Mouse (Mus musculus) cortical plate, adult 2 months (tissue): ENCODE data around the gene Wwtr1. TPM values are rescaled to one million over a fixed set of nuclear protein-coding genes. Genes with fewer than 3 reads are reported as not detected.

Experiments used
- H3K27ac ChIP-seq: fragments of 200-500 bp; 2 replicates; pipeline ENCODE4 v1.5.1; 2012; ENCODE audit warnings: low read length, control low read depth, inconsistent platforms; ENCODE audit not compliant: insufficient read depth
- H3K4me1 ChIP-seq: fragments of 200-500 bp; 2 replicates; pipeline ENCODE4 v1.6.1; 2011; ENCODE audit warnings: low read length; ENCODE audit not compliant: control insufficient read depth, insufficient read depth
- H3K4me3 ChIP-seq: fragments of 200-500 bp; 2 replicates; pipeline ENCODE4 v1.5.1; 2011; ENCODE audit warnings: mild to moderate bottlenecking, low read length, control low read depth; ENCODE audit not compliant: insufficient read depth
- CTCF ChIP-seq: fragments of 200-500 bp; IDR thresholded peaks from 2 replicates; pipeline ENCODE4 v1.5.1; 2011; ENCODE audit warnings: mild to moderate bottlenecking, control low read depth, low read length; ENCODE audit not compliant: insufficient read depth; ENCODE audit errors: extremely low read depth
- POLR2A ChIP-seq: fragments of 200-500 bp; IDR thresholded peaks from 2 replicates; pipeline ENCODE4 v1.6.1; 2011; ENCODE audit warnings: mild to moderate bottlenecking, low read length, control low read depth; ENCODE audit not compliant: insufficient read depth; ENCODE audit errors: extremely low read depth
- polyA plus RNA-seq: library from polyadenylated mRNA; depleted of rRNA; stranded (reverse); fragments of >200 nt; gene quantifications from 2 replicates; pipeline ENCODE4 v1.2.3, GENCODE M21; 2012; rRNA removed

Gene Wwtr1
- 11.0 and 11.6 TPM in 2 replicates for polyA plus RNA-seq

DNA sequence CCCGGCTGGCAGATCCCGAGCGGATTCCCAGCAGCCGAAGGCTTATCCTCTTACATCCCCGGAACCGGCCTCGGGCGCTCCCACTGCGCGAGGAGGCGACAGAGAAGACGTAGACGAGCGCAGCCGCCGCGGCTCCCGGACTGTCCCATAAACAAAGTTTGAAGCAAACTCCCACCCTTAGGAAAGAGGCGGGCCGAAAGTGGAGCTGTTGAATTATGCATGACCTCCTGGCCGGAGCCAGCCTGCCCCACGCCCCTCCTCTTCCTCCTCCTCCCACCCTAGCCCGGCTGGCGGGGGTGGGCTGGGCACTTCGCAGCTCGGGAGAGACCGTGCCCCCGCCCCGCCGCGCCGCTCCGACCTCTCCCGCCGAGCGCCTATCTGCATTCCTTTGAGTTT lies at the start of gene Wwtr1:
Wwtr1 (minus strand) TSS at position 251 of the 396 bp plus-strand sequence.
- H3K4me1 ChIP-seq: no peaks in the 10 kb centered on the region
- H3K27ac ChIP-seq: peak within 1 kb of the TSS; percentile 90
- peak within 1 kb of the TSS; percentile 29 for H3K4me3 ChIP-seq
- peak; percentile 25; the same call in 1 of the 2 replicates for TF ChIP-seq POLR2A
- no peak for TF ChIP-seq CTCF

DNA sequence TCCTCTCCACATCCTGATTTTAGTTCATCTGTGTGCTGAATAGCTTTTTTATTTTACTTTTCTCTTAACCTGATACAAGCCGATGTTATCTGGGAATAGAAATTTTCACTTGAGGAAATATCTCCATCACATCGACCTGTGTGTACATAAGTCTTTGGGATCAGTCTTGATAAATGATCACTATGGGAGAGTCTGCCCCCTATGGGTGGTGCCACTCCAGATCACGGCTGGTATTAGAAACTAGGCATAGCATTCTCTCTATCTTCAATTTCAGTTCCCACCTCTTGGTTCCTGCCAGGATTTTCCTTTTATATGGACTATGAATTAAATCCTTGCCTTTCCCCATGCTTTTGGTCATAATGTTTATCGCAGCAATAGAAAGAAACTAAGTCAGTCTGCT lies 44.0 kb upstream of the Wwtr1 start:
- no peak overlapping the region for H3K4me3 ChIP-seq
- no peak overlapping the region for H3K27ac ChIP-seq
- H3K4me1 ChIP-seq: no peaks in the 10 kb centered on the region
- no peak for TF ChIP-seq POLR2A
- peak; percentile 28; the same call in 1 of the 2 replicates for TF ChIP-seq CTCF

DNA sequence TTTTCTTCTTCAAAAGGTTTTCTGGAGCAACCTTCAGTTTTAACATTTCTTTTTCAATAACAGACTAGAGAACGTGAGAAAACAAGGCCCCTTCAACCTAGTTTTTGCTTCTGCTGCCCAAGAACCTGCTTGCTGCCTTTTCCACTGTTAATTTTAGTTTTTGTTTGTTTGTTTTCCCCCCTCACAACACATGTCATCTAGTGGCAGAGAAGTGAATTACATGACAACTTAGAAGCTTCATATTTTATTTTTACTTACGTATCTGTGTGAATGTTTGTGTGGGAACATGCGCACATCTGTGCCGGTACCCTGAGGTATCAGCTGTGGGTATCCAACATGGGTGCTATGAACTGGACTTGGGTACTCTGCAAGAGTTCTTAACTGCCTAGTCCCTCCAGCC lies 39.9 kb upstream of the Wwtr1 start:
- Histone ChIP-seq H3K4me1 (no peaks in the 10 kb centered on the region), H3K4me3 (no peak overlapping the region), H3K27ac (no peak overlapping the region)
- TF ChIP-seq POLR2A (no peak), CTCF (no peak)

DNA sequence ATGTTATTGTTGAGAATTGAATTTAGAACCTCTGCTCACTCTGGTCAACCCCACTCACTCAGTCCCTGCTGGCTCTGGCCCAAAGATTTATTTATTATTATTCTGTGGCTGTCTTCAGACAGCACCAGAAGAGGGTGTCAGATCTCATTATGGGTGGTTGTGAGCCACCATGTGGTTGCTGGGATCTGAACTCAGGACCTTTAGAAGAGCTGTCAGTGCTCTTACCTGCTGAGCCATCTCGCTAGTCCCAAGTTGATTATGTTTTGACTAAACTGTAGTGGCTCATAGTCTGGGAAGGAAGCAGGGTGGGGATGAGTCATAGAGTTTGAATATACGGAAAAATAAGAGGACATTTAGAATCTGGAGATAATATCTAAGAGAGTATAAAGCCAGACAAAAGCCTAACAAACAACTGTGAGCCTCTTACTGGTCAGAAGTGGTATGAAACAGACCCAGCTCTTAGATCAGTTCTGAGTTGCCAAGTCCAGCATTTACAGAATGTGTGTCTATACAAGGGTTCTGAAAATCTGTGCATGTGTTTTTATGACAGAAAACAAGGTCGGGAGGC lies 36.8 kb upstream of the Wwtr1 start:
- Histone ChIP-seq H3K4me3 (no peak overlapping the region), H3K27ac (no peak overlapping the region), H3K4me1 (no peaks in the 10 kb centered on the region)
- TF ChIP-seq CTCF (no peak), POLR2A (no peak)

DNA sequence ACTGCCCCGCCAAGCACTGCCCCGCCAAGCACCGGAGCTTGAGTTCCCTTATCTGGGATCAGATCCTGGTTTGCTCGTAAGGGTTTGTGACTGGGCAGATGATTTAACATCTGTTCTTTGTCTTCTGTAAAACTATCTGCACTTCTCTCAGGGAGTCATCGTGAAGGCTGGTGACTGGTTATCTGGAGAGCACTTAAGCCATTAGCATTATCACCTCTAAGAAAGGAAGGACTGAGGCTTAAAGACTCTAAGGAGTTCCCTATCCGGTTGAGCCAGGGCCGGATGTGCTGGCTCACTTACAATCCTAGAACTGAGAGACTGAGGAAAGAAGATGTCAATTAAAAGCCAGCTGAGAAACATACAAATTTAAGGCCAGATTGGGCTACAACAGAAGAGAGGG lies 36.1 kb upstream of the Wwtr1 start:
- no peak overlapping the region for H3K27ac ChIP-seq
- TF ChIP-seq CTCF: no peak
- no peak for TF ChIP-seq POLR2A
- H3K4me3 ChIP-seq: no peak overlapping the region
- H3K4me1 ChIP-seq: no peaks in the 10 kb centered on the region

DNA sequence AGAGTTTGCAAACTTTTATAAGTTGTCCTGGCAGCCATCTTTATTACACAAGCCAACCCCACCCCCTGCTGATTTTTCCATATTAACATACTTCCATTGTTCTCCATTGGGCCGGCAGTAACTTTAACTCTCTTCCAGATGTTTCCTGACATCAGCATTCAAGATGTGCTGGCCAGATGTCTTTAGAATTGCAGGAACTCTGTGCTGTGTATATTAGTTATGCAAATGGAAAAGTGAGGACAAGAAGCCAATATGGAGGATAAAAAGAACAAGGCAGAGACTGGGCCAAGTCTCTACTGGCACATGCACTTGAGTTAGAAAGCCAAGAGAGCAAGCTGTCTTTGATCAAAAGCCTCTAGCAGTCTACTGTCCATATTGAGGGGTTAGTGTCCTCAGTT lies 28.9 kb upstream of the Wwtr1 start:
- H3K27ac ChIP-seq: no peak overlapping the region
- TF ChIP-seq POLR2A (no peak), CTCF (no peak)
- H3K4me1 ChIP-seq: no peaks in the 10 kb centered on the region
- H3K4me3 ChIP-seq: no peak overlapping the region

DNA sequence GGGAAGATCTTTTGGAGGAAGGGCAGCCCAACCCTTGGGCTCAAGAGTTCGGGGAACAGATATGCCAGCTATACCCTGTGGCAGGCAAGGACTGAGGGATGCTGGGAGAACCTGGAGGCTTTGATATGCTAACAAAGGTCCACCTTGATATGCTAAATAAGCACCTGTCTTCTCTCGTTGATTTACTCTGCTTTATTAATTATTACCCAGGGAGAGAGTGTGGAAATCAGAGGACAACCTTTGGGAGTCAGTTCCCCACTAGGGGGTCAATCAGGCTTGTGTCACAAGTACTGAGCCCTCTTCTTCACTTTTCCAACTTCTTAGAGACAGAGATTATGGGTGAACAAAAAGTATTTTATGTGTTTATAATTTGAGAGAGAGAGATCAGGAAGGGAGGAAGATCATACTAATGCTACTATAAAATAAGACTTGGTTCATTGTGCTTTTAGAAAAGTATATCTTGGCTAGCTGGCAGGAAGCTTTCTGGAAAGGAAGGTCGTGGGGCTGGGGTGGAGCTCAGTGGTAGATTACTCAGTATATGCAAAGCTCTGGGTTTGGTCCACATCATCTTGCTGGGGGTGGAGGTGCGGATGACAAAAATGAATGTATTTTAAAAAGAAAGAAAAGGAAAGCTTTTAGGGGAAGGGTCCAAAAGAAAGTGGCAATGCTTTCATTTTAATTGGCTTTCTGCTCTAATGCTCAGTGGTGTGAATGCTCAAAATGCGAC lies 28.3 kb upstream of the Wwtr1 start:
- no peak for TF ChIP-seq POLR2A
- TF ChIP-seq CTCF: no peak
- Histone ChIP-seq H3K27ac (no peak overlapping the region), H3K4me1 (no peaks in the 10 kb centered on the region), H3K4me3 (no peak overlapping the region)

DNA sequence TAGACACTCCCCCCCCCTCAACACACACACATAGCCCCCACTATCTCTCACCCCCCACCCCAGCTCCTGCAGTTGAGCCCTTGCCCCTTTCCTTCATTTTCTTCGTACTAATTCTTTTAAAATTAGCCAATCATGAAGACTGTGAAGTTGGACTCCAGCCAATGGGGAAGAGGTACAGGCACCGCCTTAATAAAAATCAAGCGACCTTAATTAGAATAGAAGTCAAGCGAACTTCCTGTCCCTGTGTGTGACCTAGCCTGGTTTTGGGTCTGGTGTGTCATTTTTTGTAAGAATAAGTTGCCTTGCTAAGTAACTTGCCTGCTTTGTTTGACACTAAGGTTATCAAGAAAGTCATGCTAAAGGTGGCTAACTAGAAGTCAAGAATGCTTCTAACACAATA lies 26.9 kb upstream of the Wwtr1 start:
- TF ChIP-seq CTCF (no peak), POLR2A (no peak)
- Histone ChIP-seq H3K4me1 (no peaks in the 10 kb centered on the region), H3K27ac (no peak overlapping the region), H3K4me3 (no peak overlapping the region)

DNA sequence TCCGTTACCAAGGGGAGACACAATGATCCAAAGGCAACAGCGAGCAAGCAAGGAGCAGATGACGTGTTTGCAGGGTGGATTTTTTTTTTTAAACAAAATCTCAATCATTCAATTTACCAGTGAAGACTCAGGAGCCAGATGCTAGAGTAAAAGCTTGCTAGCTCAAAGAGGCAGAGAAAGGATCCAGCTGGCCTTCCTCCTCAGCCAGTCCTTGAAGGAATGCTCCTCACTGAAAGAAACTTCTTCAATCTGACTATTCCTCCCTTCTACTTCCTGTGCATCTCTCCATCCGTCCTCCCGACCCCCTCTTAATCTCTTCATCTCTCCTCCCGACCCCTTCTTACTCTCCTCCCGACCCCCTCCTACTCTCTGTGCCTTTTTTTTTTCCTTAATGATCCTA lies 20.9 kb upstream of the Wwtr1 start:
- no peak for TF ChIP-seq CTCF
- no peak for TF ChIP-seq POLR2A
- no peaks in the 10 kb centered on the region for H3K4me1 ChIP-seq
- H3K4me3 ChIP-seq: no peak overlapping the region
- H3K27ac ChIP-seq: no peak overlapping the region

DNA sequence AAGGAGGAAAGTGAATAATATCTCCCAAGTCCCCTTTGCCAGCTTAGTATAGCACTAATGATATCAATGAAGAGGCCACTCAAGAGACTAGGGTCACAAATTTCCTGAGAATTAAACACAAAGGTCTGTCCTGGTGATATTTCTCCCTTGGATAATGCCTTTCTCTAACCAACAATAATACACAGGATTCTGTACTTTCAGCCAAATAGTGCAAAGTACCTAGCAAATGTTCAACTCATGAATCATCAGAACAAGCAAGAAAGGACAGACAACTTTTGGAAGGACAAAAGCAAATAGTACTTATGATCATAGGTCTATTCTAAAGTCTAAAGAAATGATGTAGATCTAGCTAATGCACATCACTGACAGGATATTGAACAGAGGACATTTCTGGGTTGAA lies 19.8 kb upstream of the Wwtr1 start:
- Histone ChIP-seq H3K27ac (no peak overlapping the region), H3K4me1 (no peaks in the 10 kb centered on the region), H3K4me3 (no peak overlapping the region)
- no peak for TF ChIP-seq CTCF
- TF ChIP-seq POLR2A: no peak
